Mouse (Mus musculus) kidney, adult 2 months (tissue): ENCODE data around the gene Sema7a. TPM values are rescaled to one million over a fixed set of nuclear protein-coding genes. Genes with fewer than 3 reads are reported as not detected.
A peak's percentile ranks its signal among the peaks of the same experiment; 100 is the strongest.

Experiments
- DNase-seq: peaks from one replicate; pipeline ENCODE4 v3.0.0; 2021
- H3K27ac ChIP-seq: fragments of 200-500 bp; 2 replicates; pipeline ENCODE4 v1.5.1; 2012; ENCODE audit warnings: low read depth, low read length, control low read depth, inconsistent platforms; ENCODE audit not compliant: insufficient read depth
- H3K27me3 ChIP-seq: fragments of 200-500 bp; replicated peaks from 2 replicates; pipeline ENCODE4 v1.6.1; 2012; ENCODE audit warnings: mild to moderate bottlenecking, moderate library complexity, low read length, inconsistent platforms; ENCODE audit not compliant: control insufficient read depth, insufficient read depth
- H3K36me3 ChIP-seq: fragments of 200-500 bp; 2 replicates; pipeline ENCODE4 v1.6.1; 2012; ENCODE audit warnings: mild to moderate bottlenecking, moderate library complexity, low read length, inconsistent platforms; ENCODE audit not compliant: control insufficient read depth, insufficient read depth
- H3K4me1 ChIP-seq: fragments of 200-500 bp; 2 replicates; pipeline ENCODE4 v1.6.1; 2011; ENCODE audit warnings: low read length; ENCODE audit not compliant: control insufficient read depth, insufficient read depth
- H3K4me3 ChIP-seq: fragments of 200-500 bp; 2 replicates; pipeline ENCODE4 v1.5.1; 2011; ENCODE audit warnings: mild to moderate bottlenecking, low read depth, low read length, control low read depth; ENCODE audit not compliant: insufficient read depth
- CTCF ChIP-seq: fragments of 200-500 bp; conservative IDR thresholded peaks from 2 replicates; pipeline ENCODE4 v1.5.1; 2011; ENCODE audit warnings: low read depth, mild to moderate bottlenecking, control low read depth, low read length, moderate library complexity, mixed read lengths; ENCODE audit not compliant: insufficient read depth, insufficient read length
- POLR2A ChIP-seq: fragments of 200-500 bp; IDR thresholded peaks from one replicate; pipeline ENCODE4 v1.6.1; 2011; ENCODE audit warnings: low read depth, low read length, control low read depth
- WGBS: fragments of 180-500 bp; shearing (Covaris S2); methylation state at CpG from one replicate; pipeline ENCODE4 v1.1.7; 2018; 5-methylcytosine and 5-hydroxymethylcytosine counted together
- polyA plus RNA-seq: library from polyadenylated mRNA; depleted of rRNA; stranded (reverse); fragments of >200 nt; gene quantifications from 2 replicates; pipeline ENCODE4 v1.2.3, GENCODE M21; 2012; rRNA removed

The Sema7a gene
- polyA plus RNA-seq, result 9.4 and 9.6 TPM in 2 replicates

DNA sequence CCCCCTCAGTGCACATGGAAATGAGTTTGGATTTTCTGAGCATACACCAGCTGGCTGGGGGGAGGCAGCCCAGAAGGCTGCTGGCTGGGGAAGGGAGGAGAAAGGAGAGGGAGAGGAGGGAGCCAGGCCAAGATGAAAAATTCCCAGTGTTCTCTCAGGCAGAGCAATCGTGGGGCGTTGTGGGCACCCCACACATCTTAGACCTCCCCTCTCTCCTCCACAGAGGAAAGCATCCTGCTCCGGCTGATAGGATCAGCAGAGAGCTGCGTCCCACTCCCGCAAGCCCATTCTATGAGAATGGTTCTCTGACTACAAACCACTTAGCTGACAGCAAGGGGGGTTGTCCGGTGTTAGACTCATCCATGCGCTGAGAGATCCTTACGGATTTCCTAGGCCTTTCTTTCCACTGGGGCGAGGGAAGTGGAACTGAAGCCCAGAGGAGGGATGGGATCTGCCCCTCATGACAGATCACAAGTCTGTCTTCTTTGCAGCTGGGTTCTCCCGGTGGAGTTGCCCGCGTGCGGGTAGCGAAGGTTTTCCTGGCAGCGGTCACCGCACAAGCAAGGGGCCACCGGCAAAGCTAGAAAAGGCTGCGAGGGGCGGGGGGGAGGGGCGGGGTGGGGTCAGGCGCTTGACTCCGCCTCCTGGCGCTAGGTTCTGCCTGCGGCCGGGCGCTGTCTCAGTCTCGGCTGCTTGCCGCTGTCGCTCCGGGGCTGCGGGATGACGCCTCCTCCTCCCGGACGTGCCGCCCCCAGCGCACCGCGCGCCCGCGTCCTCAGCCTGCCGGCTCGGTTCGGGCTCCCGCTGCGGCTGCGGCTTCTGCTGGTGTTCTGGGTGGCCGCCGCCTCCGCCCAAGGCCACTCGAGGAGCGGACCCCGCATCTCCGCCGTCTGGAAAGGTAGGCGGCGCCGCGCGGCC lies at the start of gene Sema7a:
Gene Sema7a (plus strand): TSS at position 682 of the 918 bp plus-strand sequence.
- no peak within 1 kb of the TSS for H3K27ac ChIP-seq
- TF ChIP-seq CTCF (no peak), POLR2A (peak; percentile 63)
- peak within 1 kb of the TSS; percentile 78 for H3K4me3 ChIP-seq
- DNase-seq, result peak; percentile 78
- H3K4me1 ChIP-seq, result no peaks in the 10 kb centered on the region
- no peaks in the 10 kb centered on the region for H3K36me3 ChIP-seq
- peaks cover 1% of the 10 kb centered on the region; the same call in 1 of the 2 replicates for H3K27me3 ChIP-seq
- 4% methylated on average over 54 of the region's 60 CpGs for whole genome bisulfite sequencing

DNA sequence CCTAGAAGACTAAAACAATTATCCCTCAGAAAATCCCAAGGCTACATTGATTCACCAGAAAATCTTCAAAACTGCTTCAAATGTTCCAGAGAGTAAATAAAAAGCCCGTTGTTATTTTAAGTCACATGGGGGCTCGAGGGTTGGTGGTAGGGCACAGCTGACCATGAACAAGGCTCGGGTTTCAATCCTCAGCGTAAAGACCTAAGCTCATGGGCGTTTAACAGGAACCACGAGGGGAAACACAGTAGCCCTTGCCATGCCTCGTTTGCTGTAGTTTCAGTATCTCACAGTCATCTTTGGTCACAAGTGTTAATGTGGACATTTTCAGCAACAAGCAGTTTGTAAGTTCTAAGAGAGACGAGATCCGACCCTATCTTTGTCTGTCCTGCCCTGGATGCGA lies 39.4 kb upstream of the Sema7a start:
- DNase-seq, result no peak
- TF ChIP-seq POLR2A (no peak), CTCF (no peak)
- WGBS, result 33% methylated on average over 10 of the region's 10 CpGs
- Histone ChIP-seq H3K36me3 (no peaks in the 10 kb centered on the region), H3K4me1 (no peaks in the 10 kb centered on the region), H3K27ac (no peak overlapping the region), H3K27me3 (no peaks in the 10 kb centered on the region), H3K4me3 (no peak overlapping the region)

DNA sequence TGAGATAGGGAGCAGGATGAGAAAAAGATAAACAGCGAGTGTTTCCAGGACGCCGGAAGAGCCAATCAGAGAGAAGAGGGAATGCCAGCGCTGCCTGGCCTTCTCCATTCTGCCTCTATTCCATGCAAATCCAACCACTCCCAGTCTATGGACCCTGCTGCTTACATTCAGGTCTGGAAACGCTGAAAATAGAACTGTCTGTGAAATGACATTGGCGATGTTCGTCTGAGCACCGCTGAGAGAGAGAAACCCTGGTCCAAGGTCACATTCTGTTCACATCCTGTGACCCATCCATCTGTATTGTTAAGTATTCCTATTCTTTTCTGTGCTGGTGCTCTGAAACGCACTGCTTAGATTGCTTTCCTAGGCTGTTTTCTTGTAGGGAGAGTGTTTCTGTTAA lies 38.7 kb upstream of the Sema7a start:
- no peaks in the 10 kb centered on the region for H3K4me1 ChIP-seq
- H3K4me3 ChIP-seq, result no peak overlapping the region
- DNase-seq, result no peak
- H3K36me3 ChIP-seq, result no peaks in the 10 kb centered on the region
- no peak overlapping the region for H3K27ac ChIP-seq
- no peak for TF ChIP-seq POLR2A
- TF ChIP-seq CTCF, result no peak
- 51% methylated on average over 9 of the region's 9 CpGs for WGBS
- no peaks in the 10 kb centered on the region for H3K27me3 ChIP-seq

DNA sequence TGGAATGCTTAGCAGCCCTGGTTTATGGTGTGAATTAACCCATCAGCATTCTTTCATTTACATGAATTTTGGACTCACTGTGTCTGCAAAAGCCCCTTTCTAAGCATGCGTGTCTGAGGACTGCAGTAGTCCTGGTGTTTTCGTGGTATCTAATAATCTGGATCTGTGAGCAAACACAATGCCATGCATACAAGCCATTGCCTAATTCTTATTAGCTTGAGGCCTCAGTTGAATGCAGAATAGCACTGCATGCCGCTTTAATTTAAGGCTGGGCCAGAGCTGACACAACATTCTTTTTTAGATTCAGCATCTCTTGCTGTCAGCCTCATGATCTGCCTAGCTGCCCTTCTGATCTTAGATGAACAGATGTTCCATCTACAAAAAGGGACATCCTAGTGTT lies 38.3 kb upstream of the Sema7a start:
- WGBS, result 81% methylated on average over 3 of the region's 3 CpGs
- TF ChIP-seq CTCF, result no peak
- no peak for TF ChIP-seq POLR2A
- no peak overlapping the region for H3K4me3 ChIP-seq
- H3K27me3 ChIP-seq, result no peaks in the 10 kb centered on the region
- H3K27ac ChIP-seq, result no peak overlapping the region
- no peak for DNase-seq
- no peaks in the 10 kb centered on the region for H3K4me1 ChIP-seq
- H3K36me3 ChIP-seq, result no peaks in the 10 kb centered on the region

DNA sequence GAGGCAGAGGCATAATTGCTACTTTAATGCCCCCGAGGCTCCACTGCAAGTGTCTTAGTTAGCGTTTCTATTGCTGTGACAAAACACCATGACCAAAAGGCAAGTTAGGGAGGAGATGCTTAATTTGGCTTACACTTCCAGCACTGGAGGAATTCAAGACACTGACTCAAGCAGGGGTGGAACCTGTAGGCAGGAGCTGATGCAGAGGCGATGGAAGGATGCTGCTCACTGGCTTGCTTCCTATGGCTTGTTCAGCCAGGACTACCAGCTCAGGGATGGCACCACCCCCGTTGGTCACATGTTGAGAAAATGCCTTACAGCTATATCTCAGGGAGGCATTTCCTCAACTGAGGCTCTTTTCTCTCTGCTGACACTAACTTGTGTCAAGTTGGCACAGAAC lies 37.8 kb upstream of the Sema7a start:
- no peaks in the 10 kb centered on the region for H3K36me3 ChIP-seq
- no peak overlapping the region for H3K27ac ChIP-seq
- no peaks in the 10 kb centered on the region for H3K4me1 ChIP-seq
- H3K4me3 ChIP-seq, result no peak overlapping the region
- WGBS, result 69% methylated on average over 4 of the region's 4 CpGs
- no peaks in the 10 kb centered on the region for H3K27me3 ChIP-seq
- TF ChIP-seq POLR2A (no peak), CTCF (no peak)
- DNase-seq, result no peak

DNA sequence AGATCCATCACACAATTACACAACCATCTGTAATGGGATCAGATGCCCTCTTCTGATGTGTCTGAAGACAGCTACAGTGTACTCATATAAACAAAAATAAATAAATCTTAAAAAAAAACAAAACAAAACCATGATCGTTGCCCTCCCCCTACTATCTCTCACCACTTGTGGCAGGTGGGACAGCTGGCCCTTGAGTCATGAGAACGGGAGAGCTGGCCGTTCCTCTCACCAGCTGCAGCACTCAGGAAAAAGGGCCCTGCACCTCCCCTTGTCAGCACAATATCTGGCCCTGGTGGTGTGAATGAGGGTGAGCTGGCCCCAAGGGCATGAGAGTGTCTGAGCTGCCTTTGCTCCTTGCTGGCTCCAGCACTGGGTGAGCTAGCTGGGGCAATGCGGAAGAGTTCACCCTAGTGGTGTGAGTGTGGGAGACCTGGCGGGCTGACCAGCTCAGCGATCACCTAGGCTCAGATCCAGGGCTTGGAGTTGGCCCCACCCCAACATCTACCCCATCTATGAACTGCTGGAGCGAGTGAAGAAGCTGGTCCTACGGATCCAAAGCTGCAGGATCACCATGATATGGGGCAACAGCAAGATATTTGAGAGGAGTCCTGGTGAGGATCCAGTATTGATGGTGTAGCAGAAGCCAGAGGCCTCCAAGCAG lies 36.2 kb upstream of the Sema7a start:
- H3K4me1 ChIP-seq, result no peaks in the 10 kb centered on the region
- no peaks in the 10 kb centered on the region for H3K27me3 ChIP-seq
- no peaks in the 10 kb centered on the region for H3K36me3 ChIP-seq
- WGBS, result 78% methylated on average over 8 of the region's 8 CpGs
- H3K27ac ChIP-seq, result no peak overlapping the region
- no peak overlapping the region for H3K4me3 ChIP-seq
- DNase-seq, result no peak
- TF ChIP-seq POLR2A, result no peak
- TF ChIP-seq CTCF, result no peak

DNA sequence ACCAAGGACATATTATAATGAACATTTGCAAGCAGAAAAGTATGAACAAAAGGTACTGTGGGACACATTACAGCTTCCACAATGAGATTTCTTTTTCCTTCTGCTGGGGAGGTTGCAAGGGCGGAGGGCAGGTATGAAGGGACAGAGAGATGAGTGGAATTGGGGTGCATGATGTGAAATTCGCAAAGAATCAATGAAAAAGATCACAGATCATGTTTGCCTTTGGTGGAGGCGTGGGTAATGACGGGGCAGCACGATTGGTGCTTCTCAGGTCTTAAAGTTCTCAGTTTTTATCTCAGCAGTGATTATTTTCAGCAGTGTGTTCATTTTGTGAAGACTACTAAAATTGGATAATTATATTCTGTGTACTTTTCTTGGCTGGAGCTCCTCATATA lies 35.7 kb upstream of the Sema7a start:
- TF ChIP-seq CTCF (no peak), POLR2A (no peak)
- no peaks in the 10 kb centered on the region for H3K4me1 ChIP-seq
- H3K4me3 ChIP-seq, result no peak overlapping the region
- H3K36me3 ChIP-seq, result no peaks in the 10 kb centered on the region
- H3K27me3 ChIP-seq, result no peaks in the 10 kb centered on the region
- no peak overlapping the region for H3K27ac ChIP-seq
- no peak for DNase-seq
- 89% methylated on average over 5 of the region's 5 CpGs for whole genome bisulfite sequencing
